Mouse (Mus musculus) heart, embryonic 16.5 days (tissue): Measurements from ENCODE around the gene Dcaf10. TPM values are rescaled to one million over a fixed set of nuclear protein-coding genes. Genes with fewer than 3 reads are reported as not detected.

Experiments used
- ATAC-seq: fragments of 200-750 bp; cut with Nextera tagmentation; replicated peaks from 2 replicates; pipeline ENCODE4 v1.8.0; 2017; ENCODE audit warnings: moderate number of reproducible peaks; ENCODE audit not compliant: insufficient read depth, low FRiP score; ENCODE audit errors: extremely low read depth
- H3K27ac ChIP-seq: fragments of 300-500 bp; sonication (generic); 2 replicates; pipeline ENCODE4 v1.5.1; 2014; ENCODE audit warnings: mild to moderate bottlenecking, low read length, control low read depth, moderate library complexity
- H3K27me3 ChIP-seq: fragments of 300-500 bp; sonication (generic); 2 replicates; pipeline ENCODE4 v1.6.1; 2014; ENCODE audit warnings: low read length, mixed read lengths; ENCODE audit not compliant: control insufficient read depth, insufficient read depth
- H3K36me3 ChIP-seq: fragments of 300-500 bp; sonication (generic); 2 replicates; pipeline ENCODE4 v1.6.1; 2014; ENCODE audit not compliant: control insufficient read depth, insufficient read depth
- H3K4me1 ChIP-seq: fragments of 300-500 bp; sonication (generic); 2 replicates; pipeline ENCODE4 v1.6.1; 2014; ENCODE audit warnings: low read length, mixed read lengths; ENCODE audit not compliant: control insufficient read depth, insufficient read depth
- H3K4me2 ChIP-seq: fragments of 300-500 bp; sonication (generic); 2 replicates; pipeline ENCODE4 v1.6.1; 2014; ENCODE audit warnings: low read depth, mild to moderate bottlenecking, control low read depth, low read length
- H3K4me3 ChIP-seq: fragments of 300-500 bp; sonication (generic); 2 replicates; pipeline ENCODE4 v1.5.1; 2014; ENCODE audit warnings: mild to moderate bottlenecking, control low read depth, low read length
- H3K9ac ChIP-seq: fragments of 300-500 bp; sonication (generic); 2 replicates; pipeline ENCODE4 v1.6.1; 2014; ENCODE audit warnings: low read length, control low read depth
- H3K9me3 ChIP-seq: fragments of 300-500 bp; sonication (generic); replicated peaks from 2 replicates; pipeline ENCODE4 v1.6.1; 2016; ENCODE audit warnings: low read length; ENCODE audit not compliant: control insufficient read depth
- WGBS: fragments of 180-500 bp; shearing (Covaris S2); extraction: QIAGEN DNeasy Blood & Tissue Kit; methylation state at CpG from one replicate; pipeline ENCODE4 v1.1.7; 2014; 5-methylcytosine and 5-hydroxymethylcytosine counted together
- polyA plus RNA-seq: library from polyadenylated mRNA; unstranded; fragments of >200 nt; fragmentation: Nextera tagmentation; extraction: Ambion mirVana; gene quantifications from 2 replicates; pipeline ENCODE4 v1.2.1, GENCODE M21; 2015

Dcaf10 gene
- polyA plus RNA-seq, 1 experiment from 2014 or later = 6.7 TPM

DNA sequence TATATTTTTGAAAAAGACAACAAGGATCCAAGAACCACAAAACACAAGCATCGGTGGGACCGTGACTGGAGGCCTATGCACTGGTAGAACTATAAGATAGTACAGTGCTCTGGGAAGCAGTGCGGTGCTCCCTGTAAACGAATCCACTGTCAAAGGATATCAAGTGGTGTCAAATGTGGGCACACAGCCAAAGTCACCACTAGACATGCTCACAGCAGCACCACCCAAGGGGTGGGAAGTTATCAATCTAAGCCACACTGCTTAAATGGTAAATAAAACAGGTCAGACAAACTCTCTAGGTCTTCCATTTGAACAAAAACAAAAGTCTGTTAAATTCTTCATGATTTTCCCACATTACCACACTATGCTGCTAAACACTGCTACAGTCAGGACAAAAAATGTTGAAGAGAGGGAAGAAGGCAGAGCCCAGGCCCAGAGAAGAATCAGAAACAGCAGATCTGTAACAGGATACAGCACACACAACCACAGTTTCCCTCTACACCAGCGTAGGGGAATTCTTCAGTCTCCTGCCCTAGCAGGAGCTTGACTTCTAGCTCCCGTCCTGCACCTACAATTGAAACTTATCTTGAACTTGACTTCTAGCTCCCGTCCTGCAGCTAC is 61.1 kb downstream of the Dcaf10 start:
- 28% methylated on average over 7 of the region's 7 CpGs for WGBS
- Histone ChIP-seq H3K4me2 (peak overlapping the region; percentile 14; the same call in 1 of the 2 replicates), H3K27ac (peak overlapping the region; percentile 46), H3K4me3 (no peak overlapping the region), H3K9me3 (no peaks in the 10 kb centered on the region), H3K9ac (no peak overlapping the region), H3K36me3 (peaks cover 34% of the 10 kb centered on the region), H3K4me1 (peaks cover 36% of the 10 kb centered on the region), H3K27me3 (no peaks in the 10 kb centered on the region)
- ATAC-seq = peak; percentile 75

DNA sequence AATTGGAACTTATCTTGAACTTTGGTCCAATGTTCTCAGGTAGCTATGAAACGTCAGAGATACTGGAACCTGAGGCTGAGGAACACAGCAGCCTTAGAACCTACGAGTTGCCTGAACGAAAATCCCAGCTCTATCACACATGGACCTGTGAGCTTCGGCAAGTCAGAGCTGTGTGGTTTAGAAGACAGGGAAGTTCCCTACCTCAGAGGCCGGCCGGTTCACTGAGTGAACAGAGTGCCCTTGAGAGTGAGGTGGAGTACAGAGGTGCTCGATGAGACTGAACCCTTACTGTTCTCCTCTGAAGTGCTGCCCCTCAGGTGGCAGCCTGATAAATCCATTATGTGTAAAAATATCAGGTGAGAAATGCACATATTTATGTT is 61.6 kb downstream of the Dcaf10 start:
- H3K9ac ChIP-seq = no peak overlapping the region
- H3K27me3 ChIP-seq = no peaks in the 10 kb centered on the region
- no peak overlapping the region for H3K4me2 ChIP-seq
- peaks cover 32% of the 10 kb centered on the region for H3K36me3 ChIP-seq
- WGBS = 58% methylated on average over 7 of the region's 7 CpGs
- H3K4me3 ChIP-seq = no peak overlapping the region
- ATAC-seq = no peak
- peaks cover 36% of the 10 kb centered on the region for H3K4me1 ChIP-seq
- no peaks in the 10 kb centered on the region for H3K9me3 ChIP-seq
- peak overlapping the region; percentile 46 for H3K27ac ChIP-seq

DNA sequence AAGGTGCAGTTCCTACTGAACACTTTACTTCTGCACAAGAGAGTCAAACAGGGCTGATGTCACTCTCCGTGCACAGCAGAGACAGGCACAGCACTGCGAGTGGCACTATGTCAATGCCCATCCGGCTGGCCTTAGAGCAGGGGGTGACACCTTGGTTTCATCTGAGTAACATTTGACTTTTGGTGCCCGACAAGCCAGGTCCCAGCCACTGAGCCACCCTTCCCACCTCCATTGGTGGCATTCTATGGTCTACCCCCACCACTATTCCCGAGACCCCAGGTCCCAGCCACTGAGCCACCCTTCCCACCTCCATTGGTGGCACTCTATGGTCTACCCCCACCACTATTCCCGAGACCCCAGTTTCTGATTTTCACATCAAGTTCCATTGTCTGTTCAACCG is 62.2 kb downstream of the Dcaf10 start:
- 91% methylated on average over 7 of the region's 7 CpGs for WGBS
- Histone ChIP-seq H3K9ac (no peak overlapping the region), H3K9me3 (no peaks in the 10 kb centered on the region), H3K4me3 (no peak overlapping the region), H3K4me1 (peaks cover 37% of the 10 kb centered on the region), H3K36me3 (peaks cover 27% of the 10 kb centered on the region), H3K27ac (no peak overlapping the region), H3K27me3 (no peaks in the 10 kb centered on the region), H3K4me2 (no peak overlapping the region)
- ATAC-seq = no peak

DNA sequence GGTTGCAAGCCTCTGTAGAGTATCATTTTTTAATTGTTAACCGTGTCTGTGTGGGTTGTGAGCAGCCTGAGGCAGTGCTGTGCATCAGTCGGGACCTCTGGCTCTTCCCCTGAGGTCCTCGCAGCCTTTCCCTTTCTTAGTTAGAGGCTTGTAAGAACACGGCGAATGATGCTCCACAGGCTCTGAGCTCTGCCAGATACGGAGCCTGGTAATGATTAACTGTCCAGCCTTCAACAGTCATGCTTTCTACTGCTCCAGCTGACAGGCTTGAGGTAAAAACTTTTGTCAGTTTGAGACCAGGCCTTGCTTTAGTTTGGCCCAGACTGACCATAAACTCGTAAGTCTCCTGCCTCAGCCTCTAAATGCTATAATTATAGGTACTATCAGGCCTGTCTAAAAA is 63.4 kb downstream of the Dcaf10 start:
- H3K27me3 ChIP-seq = no peaks in the 10 kb centered on the region
- peaks cover 38% of the 10 kb centered on the region for H3K4me1 ChIP-seq
- H3K9ac ChIP-seq = no peak overlapping the region
- no peak for ATAC-seq
- H3K4me2 ChIP-seq = no peak overlapping the region
- H3K27ac ChIP-seq = no peak overlapping the region; the same call in 1 of the 2 replicates
- 76% methylated on average over 7 of the region's 7 CpGs for WGBS
- no peaks in the 10 kb centered on the region for H3K9me3 ChIP-seq
- H3K4me3 ChIP-seq = no peak overlapping the region
- H3K36me3 ChIP-seq = peaks cover 17% of the 10 kb centered on the region

- peaks cover 38% of the 10 kb centered on the region for H3K4me1 ChIP-seq
- no peaks in the 10 kb centered on the region for H3K27me3 ChIP-seq
- no peaks in the 10 kb centered on the region for H3K9me3 ChIP-seq
- ATAC-seq = no peak
- 83% methylated on average over 7 of the region's 7 CpGs for WGBS
- H3K4me2 ChIP-seq = peak overlapping the region; percentile 38; the same call in 1 of the 2 replicates
- peak overlapping the region; percentile 33 for H3K9ac ChIP-seq
- H3K4me3 ChIP-seq = peak overlapping the region; percentile 93; the same call in 1 of the 2 replicates
- peaks cover 12% of the 10 kb centered on the region for H3K36me3 ChIP-seq
- no peak overlapping the region for H3K27ac ChIP-seq
Measured at GRCm38 (mm10) chr4:45406397-45406796, 64.5 kb downstream of the Dcaf10 start.

- peaks cover 6% of the 10 kb centered on the region; the same call in 1 of the 2 replicates for H3K36me3 ChIP-seq
- ATAC-seq = no peak
- peaks cover 38% of the 10 kb centered on the region for H3K4me1 ChIP-seq
- no peaks in the 10 kb centered on the region for H3K9me3 ChIP-seq
- H3K9ac ChIP-seq = peak overlapping the region; percentile 97
- H3K4me3 ChIP-seq = peak overlapping the region; percentile 93
- peak overlapping the region; percentile 81 for H3K4me2 ChIP-seq
- H3K27ac ChIP-seq = peak overlapping the region; percentile 93; the same call in 1 of the 2 replicates
- no peaks in the 10 kb centered on the region for H3K27me3 ChIP-seq
- 43% methylated on average over 5 of the region's 5 CpGs for WGBS
Measured at GRCm38 (mm10) chr4:45407001-45407702, 65.3 kb downstream of the Dcaf10 start.

DNA sequence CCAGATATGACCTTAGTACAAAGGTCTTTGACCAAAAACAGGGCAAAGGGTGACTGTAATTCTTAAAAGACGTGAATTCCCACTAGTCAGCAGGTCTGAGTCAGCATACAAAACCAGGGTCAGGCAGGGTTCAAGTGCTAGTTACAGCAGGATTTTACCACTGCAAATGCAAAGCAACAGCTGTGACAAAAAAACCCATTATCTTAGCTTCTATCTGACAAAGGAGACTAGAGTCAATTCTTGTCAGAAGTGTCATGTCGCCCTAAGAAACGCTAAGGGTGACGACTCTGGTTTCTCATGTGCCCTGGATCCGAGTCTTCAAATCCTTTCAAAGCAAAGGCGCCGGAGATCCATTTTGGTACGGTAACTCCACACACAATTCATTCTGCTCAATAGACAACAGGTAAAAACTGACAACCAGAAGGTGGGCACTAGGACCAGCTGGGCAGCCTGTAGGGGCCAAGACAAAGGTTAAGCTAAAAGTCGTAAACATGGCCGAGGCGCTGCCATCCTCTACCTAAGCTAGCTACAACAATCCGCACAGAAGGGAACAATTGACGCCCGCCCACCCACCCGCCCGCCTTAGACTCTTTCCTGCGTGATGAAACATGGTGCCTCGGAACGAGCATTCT is 65.9 kb downstream of the Dcaf10 start:
- Histone ChIP-seq H3K4me1 (peaks cover 38% of the 10 kb centered on the region), H3K27ac (peak overlapping the region; percentile 93), H3K9ac (peak overlapping the region; percentile 97), H3K4me3 (peak overlapping the region; percentile 93), H3K4me2 (peak overlapping the region; percentile 81), H3K27me3 (no peaks in the 10 kb centered on the region), H3K36me3 (peaks cover 6% of the 10 kb centered on the region; the same call in 1 of the 2 replicates), H3K9me3 (no peaks in the 10 kb centered on the region)
- under 1% methylated on average over 19 of the region's 19 CpGs for WGBS
- ATAC-seq = peak; percentile 4; the same call in 1 of the 2 replicates

DNA sequence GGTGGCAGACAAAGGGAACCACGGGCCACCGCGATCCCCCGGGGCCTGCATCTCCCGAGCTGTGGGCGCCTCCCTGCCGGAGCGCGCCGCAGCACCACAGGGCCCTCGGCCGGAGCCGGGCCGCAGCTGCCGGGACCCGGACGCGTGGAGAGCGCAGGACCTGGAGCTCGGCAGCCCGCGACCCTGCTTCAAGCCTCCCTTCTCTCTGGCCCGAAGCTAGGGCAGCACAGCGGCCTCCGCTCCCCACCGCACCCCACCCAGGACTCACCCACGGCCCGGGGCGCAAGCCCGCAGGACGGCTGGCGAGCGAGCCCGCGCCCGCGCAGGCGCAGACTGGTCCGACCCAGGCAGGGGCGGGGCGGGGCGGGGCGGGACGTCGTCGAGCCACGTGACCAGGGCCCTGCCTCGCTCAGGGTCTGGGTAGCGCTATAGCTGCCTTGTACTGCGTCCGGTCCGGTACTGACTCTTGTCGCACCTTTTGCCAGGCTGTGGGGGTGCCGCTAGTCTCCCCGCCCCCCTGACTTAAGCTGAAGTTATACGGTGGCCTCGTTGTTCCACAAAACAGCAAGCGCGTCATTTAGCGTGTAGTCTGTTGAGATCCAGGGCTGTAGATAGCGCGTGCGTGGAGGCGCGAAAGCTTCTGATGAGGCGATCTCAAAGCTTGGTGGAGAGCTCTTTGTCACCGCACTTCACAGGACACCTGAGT is 66.7 kb downstream of the Dcaf10 start, which contains the start of gene Slc25a51:
Gene Slc25a51 (minus strand): TSS at position 340 of the 706 bp plus-strand sequence.
- H3K27ac ChIP-seq = peak within 1 kb of the TSS; percentile 93
- H3K4me1 ChIP-seq = peaks cover 32% of the 10 kb centered on the region
- peak within 1 kb of the TSS; percentile 93 for H3K4me3 ChIP-seq
- peak; percentile 97 for ATAC-seq
- no peaks in the 10 kb centered on the region for H3K27me3 ChIP-seq
- H3K36me3 ChIP-seq = peaks cover 5% of the 10 kb centered on the region; the same call in 1 of the 2 replicates
- WGBS = under 1% methylated on average over 60 of the region's 67 CpGs
- H3K9ac ChIP-seq = peak within 1 kb of the TSS; percentile 97
- H3K9me3 ChIP-seq = no peaks in the 10 kb centered on the region
- peak within 1 kb of the TSS; percentile 81 for H3K4me2 ChIP-seq
